Mouse (Mus musculus): ENCODE results near the gene Lpp.

Lpp gene

GRCm38 (mm10) chr16:24473966-24474365, 80.7 kb downstream of the Lpp start:
- no peak for DNase-seq

- DNase-seq = no peak
Observed at GRCm38 (mm10) chr16:24474781-24475180, 81.5 kb downstream of the Lpp start.

- DNase-seq = no peak
Observed at GRCm38 (mm10) chr16:24475305-24475947, 82.1 kb downstream of the Lpp start.

GRCm38 (mm10) chr16:24476911-24477401, 83.6 kb downstream of the Lpp start:
- peak; percentile 63 to 79 for DNase-seq

- DNase-seq = no peak
Observed at GRCm38 (mm10) chr16:24478006-24478405, 84.7 kb downstream of the Lpp start.

GRCm38 (mm10) chr16:24478851-24479250, 85.5 kb downstream of the Lpp start:
- no peak for DNase-seq

GRCm38 (mm10) chr16:24482648-24483047, 89.3 kb downstream of the Lpp start:
- no peak for DNase-seq

GRCm38 (mm10) chr16:24483527-24484101, 90.3 kb downstream of the Lpp start:
- DNase-seq = peak; percentile 65 to 83

- DNase-seq = peak; percentile 51 to 63
Observed at GRCm38 (mm10) chr16:24487782-24488241, 94.5 kb downstream of the Lpp start.

- DNase-seq = no peak
Observed at GRCm38 (mm10) chr16:24489516-24490285, 96.4 kb downstream of the Lpp start.

- DNase-seq = no peak
Observed at GRCm38 (mm10) chr16:24490751-24491485, 97.6 kb downstream of the Lpp start.

- no peak for DNase-seq
Observed at GRCm38 (mm10) chr16:24491486-24491758, 98.1 kb downstream of the Lpp start.

GRCm38 (mm10) chr16:24492194-24492940, 99.1 kb downstream of the Lpp start:
- no peak for DNase-seq

- no peak for DNase-seq
Observed at GRCm38 (mm10) chr16:24494531-24494930, 101.2 kb downstream of the Lpp start.

GRCm38 (mm10) chr16:24495461-24495860, 102.2 kb downstream of the Lpp start:
- DNase-seq = no peak

- DNase-seq = no peak
Observed at GRCm38 (mm10) chr16:24496635-24497034, 103.3 kb downstream of the Lpp start.

GRCm38 (mm10) chr16:24497413-24497812, 104.1 kb downstream of the Lpp start:
- no peak for DNase-seq

GRCm38 (mm10) chr16:24498103-24498659, 104.9 kb downstream of the Lpp start:
- DNase-seq = no peak

- no peak for DNase-seq
Observed at GRCm38 (mm10) chr16:24501197-24501596, 107.9 kb downstream of the Lpp start.

- DNase-seq = no peak
Observed at GRCm38 (mm10) chr16:24501628-24502294, 108.5 kb downstream of the Lpp start.

GRCm38 (mm10) chr16:24502295-24502823, 109.1 kb downstream of the Lpp start:
- DNase-seq = no peak
